Mouse (Mus musculus): ENCODE measurements around the gene Dcaf6.

GRCm38 (mm10) chr1:165421357-165421915 lies 38.8 kb downstream of the Dcaf6 start:
- TF ChIP-seq GATA1 (IDR thresholded peaks at IDR 0.05; ENCODE audit: borderline replicate concordance, low read length) (no peak), FLI1 (IDR thresholded peaks at IDR 0.05; ENCODE audit: low read length) (no peak)

All from megakaryocyte, embryonic 14.5 days (primary cell).